Mouse (Mus musculus): ENCODE data around the gene Hvcn1.

The Hvcn1 gene

DNA sequence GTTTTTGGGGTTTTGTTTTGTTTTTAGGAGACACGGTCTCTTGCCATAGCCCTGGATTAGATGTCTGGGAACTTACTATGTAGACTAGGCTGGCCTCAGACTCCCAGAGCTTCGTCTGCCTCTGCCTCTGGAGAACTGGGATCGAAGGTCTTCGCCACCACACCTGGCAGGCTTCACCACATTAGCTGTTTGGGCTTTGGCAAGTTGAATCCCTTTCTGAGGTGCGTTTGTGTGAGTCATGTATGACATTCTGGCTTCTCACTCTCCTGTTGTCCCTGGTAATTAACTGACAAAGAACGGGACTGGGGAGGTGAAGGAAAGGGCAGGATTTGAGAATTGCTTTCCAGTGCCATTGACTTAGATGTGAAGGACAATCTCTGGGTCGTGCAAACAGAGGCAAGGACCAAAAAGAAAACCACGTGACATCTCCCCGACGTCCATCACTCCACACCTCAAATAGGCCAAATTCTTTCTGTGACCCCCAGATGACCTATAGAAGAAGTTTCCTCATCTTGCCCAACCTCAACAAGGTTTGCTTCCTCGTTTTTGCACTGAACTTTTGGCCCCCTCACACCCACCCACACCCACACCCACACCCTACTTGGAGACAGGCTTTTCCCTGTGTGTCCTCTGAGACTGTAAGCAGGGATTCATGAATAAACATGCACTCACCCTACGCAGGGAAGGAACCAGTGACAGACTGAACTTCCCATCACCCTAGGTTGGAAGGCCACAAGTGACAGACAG is 62.4 kb downstream of the Hvcn1 start:
- DNase-seq: no peak

DNA sequence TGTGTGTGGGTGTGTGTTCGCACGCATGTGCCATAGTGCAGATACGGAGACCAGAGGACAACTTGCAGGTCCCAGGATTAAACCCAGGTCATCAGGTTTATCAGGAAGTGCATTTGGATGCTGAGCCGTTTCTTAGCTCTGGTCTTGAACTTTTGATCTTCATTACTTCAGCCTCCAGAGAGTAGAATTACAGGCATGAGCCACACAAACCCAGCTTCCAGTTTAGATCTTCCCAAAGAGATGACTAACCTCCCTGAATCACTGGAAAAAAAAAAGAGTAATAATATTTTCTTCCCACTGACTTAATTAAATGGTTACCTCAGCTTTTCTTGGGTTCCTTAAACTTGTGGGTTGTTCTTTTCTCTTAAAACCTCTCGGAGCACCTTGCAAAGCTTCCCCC is 66.2 kb downstream of the Hvcn1 start:
- DNase-seq: no peak

DNA sequence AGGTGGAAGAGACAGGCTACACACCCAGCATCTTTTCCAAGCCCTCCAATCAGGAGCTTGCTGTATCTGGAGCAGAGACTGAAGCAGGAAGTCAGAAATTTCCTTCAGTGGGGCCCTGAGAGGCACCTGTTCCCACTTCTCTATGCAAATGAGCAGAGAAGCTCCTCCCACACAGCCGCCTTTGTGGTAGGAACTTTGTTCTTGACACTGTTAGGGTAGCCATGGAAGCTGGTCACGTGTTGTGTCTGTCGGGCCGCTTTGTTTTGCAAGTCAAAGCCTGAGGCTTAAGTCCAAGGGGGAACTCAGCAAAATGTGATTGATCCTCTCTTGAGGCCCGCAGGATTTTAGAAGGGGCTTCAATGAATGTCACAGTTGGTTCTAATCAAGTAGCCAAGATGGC is 68.2 kb downstream of the Hvcn1 start:
- peak; percentile 65 for DNase-seq

DNA sequence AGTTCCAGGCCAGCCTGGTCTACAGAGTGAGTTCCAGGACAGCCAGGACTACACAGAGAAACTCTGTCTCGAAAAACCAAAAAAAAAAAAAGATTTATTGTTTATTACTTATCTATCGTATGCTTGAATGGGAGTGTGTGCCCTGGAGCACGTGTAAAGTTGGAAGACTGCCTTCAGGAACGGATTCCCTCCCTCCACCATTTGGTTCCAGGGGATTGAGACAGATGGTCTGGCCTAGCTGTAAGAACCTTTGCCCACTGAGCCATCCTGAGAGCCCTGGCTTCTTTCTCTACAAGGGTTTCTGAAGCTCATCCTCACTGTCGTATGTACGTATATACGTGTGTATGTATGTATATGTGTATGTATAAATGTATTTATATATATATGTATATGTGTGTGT is 72.3 kb downstream of the Hvcn1 start:
- no peak for DNase-seq

DNA sequence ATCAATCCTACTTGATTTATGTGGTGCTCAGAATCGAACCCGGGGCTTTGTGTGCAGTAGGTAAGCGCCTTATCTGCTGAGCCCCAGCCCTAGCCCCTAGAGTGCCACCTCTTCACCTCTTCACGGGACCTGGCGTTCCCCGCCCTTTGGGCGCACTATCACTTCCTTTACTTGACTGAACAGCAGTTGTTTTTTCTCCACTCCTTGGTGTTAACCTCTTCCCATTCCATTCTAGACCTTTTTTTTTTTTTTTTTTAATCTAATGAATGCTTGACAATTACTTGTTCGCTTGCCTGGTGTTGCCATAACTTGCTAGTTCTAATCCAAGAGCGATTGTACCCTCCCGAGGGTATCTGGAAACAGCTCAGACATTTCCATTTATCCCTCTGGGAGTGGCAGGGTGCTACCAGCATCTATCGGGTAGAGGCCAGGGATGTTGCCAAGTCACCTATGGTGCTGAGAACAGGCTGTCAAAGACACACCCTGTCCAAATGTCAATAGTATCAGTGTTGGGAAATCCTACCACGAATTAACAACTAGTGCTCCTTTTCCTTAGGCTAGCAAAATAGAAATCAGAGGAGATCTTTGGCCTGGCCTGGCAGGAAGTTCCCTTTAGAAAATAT is 73.3 kb downstream of the Hvcn1 start:
- DNase-seq: no peak

DNA sequence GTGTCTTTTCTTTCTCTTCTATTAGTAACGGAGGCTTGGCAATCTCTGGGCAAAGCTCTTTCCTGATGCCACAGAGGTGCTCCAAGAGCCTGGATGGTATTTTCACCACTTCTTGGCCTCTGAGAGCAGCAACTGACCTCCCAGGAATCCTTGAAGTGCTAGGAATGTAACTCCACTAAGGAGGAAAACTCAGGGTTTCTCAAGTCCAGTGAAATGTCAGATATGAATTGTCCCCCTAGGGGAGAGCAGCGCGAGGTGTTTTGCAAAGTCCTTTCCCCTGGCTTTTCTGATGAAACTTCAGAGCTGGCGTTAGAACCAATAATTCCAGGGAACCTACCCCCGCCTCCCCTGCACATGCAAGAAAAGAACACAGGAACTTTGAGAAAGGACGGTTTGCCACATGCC is 73.8 kb downstream of the Hvcn1 start:
- DNase-seq: no peak

DNA sequence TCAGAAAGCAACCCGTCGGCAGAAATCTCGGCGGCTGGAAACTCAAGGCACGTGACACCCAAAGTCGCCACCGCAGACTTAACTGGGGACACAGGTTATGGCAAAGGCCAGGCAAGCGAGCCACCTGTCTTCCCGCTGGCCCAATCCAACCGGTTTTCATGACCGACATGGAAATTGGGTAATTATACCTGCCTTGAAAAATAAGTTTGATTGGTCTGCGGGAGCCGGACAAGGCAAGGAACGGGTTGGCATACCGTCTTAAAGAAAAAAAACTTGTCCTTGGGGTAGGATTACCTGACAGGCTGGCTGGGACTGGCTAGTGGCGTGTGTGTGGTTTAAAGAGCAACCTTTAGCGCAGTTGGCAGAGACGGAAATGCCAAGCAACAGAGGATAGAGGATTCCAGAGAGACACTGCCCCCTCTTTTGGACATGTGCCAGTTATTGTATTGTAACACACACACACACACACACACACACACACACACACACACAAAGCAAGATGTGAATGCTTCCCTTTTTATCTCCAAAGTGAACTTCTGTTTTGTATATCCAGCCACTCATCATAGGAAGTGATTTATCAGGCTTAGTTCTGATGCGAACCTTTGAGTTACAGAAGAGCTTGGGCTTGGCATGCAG is 74.3 kb downstream of the Hvcn1 start:
- peak; percentile 73 for DNase-seq

DNA sequence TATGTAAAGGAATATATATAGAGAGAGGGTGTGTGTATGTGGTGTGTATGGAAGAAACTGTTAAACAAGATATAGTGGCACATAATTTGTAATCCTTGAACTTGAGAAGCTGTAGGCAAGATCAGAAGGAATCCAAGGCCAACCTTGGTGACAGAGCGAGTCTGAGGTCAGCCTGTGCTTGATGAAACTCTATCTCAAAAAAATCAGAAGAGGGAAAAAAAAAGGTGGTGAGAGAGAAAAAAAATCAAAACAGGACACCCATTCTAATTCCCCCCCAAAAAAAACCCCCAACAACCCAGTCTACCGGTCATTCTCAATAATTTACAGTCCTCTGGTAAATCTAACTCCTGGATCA is 77.2 kb downstream of the Hvcn1 start:
- DNase-seq: no peak

DNA sequence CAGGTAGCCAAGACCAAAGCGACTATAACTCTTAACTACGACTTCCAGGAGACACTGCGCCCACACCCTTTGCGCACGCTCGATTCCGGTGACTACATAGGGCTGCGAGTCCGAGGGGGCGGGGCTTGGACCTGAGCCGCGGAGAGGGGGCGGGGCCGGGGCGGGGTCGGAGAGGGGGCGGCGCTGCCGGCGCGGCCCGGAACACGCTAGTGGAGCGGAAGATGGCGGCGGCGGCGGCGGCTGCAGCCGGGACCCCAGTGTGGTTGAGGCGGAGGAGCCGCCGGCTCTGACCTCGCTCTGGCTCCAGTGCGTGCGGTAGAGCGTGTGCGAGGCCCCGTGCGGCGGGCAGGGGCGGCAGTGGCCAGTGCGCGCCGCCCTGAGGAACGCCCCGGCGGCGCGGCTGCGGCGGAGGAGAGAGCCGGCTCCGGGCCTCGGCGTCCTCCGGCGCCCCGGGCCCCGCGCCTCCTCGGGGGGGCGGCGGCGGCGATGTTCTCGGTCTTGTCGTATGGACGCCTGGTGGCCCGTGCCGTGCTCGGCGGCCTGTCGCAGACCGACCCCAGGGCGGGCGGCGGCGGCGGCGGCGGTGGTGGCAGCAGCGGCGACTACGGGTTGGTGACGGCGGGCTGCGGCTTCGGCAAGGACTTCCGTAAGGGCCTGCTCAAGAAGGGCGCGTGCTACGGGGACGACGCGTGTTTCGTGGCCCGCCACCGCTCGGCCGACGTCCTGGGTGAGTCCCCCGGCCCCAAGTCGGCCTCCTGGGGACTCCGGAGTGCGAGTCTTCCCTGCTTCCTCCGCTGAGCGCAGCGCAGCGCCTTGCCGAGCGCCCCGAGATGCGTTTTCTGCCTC is 77.8 kb downstream of the Hvcn1 start, which contains the start of gene Pptc7:
Pptc7 (plus strand) TSS at position 183 of the 846 bp plus-strand sequence.
- DNase-seq: peak; percentile 95

DNA sequence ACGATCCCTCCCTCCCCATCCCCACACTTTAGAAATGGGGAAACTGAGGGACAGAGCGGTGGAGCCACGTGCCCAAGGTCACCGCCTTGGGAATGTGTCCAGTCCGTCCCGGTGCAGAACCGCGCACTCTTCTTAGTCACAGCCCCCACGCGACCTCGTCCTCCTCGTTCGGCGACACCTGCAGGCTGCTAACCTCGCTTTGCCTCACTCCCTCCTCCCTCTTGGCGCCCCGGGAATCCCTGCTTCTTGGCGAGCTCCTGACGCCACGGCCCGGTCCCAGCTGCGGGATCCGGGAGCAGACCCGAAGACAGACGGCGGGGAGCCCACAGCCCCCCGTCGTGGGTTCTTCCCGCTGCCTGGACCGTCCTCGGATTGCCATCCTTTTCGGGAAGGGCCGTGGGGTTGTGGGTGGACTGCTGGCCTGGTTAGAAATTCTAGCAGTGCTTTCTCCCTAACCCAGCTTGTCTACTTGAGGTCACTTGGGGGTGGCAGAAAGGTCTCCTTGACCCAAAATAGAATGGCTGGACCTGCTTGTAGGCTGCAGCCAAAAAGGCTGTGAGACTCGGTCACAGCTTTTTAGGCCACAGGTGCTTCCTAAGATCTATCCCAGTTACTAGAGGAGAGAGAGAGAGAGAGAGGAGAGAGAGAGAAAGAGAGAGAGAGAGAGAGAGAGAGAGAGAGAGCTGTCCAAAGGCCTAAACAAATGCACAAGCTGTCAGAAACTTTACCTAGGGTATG is 78.6 kb downstream of the Hvcn1 start:
- peak; percentile 66 for DNase-seq

DNA sequence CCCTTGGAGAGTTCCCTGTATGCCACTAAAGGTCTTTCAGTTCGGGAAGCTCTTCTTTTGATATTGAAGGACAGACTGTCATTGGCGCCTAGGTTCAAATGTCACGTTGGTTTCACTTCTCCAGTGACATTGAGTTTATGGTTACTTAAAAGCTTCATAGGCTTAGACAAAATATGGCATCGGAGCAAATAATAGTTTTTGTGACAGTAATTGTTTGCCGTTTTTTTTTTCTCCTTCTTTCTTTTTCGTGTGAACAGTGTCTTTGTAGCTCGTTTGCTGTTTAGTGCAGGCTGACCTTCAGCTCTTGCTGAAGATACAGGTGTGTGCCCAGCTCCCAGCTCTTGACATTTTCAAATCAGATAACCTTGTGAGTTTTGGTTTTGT is 79.2 kb downstream of the Hvcn1 start:
- DNase-seq: no peak

DNA sequence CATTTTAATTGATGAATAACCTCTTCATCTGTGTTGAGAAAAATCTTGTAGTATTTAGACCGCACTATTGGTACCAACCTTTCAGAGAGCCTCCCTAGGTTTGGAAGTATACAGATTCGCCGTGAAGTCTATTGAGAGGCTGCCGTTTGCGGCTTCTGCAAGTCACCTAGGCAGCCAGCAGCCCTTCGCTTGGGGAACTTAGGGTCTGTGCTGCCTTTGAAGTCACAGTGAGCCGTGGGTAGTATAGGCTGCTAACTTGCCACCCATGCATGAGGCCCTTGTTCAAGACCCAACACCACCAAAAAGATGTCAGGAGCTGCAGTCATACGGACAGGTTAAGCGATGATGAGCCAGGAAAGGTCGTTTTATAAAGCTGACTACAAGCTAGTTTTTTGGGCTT is 79.6 kb downstream of the Hvcn1 start:
- no peak for DNase-seq

DNA sequence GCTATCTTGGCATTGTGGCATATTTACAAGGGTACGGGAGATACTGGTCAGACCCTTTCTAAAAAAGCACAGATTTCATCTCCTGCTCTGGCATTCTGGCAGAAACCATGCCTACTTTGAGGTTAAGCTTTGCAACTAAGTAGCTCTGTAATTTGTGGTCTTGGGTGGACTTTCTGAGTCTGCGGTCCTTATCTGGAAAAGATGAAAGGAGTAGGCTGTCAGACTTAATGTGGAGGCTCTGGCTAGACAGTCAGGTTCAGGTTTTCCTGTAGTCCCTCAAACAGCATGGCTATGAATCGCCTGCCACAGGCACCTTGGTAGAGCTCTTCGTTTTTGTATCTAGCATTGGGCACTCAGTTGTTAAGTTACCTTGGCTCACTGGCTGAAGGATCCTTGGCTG is 80.4 kb downstream of the Hvcn1 start:
- no peak for DNase-seq

DNA sequence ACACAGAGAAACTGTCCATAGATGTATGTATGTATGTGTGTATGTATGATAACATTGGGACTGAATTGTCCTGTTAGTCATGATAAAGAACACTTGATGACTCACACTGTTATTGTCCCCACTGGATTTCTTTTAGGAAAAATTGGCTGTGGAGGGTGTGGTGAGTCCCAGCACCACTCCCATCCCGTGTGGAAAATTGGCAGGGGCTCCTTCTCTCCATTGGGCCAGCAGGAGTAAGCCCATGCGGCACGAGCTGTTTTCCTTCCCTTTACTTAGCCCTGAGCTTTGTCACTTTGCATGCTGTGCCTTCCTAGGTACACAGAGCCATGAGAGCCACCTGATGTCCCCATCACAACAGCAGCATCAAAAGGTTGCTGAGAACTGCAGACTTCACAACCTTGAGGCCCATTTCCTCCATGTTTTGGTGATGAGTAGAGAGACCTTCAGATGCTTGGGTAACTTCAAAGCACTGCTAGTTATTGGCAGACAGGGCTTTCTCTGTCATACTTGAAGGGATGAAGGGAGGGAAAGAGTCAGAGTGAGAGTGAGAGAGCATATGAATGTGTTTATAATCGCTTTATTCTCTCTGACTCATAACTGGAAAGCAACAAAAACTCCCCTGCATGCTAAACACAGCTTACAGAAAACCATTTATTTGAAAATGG is 81.7 kb downstream of the Hvcn1 start:
- no peak for DNase-seq

DNA sequence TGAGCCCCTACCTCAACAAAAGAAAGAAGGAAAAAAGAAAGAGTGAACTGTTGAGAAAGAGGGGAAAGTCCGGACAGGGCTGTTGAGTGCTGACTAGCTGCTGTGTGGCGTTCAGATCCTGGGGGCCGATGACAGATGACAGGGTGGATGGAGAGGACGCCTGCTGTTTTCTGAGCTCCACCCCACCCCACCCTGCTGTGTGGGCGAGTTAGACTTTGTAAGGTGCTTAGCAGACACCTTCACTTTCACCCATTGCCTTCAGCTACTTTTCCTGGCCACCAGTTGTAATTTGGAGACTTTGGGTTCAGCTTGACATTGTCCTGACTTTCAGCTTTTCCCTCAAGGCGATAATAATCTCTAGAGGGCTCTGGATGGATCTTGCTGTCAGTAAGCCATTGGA is 84.5 kb downstream of the Hvcn1 start:
- DNase-seq: no peak
